Mouse (Mus musculus): ENCODE results near the gene Thsd4. TPM values are rescaled to one million over a fixed set of nuclear protein-coding genes. Genes with fewer than 3 reads are reported as not detected.
A peak's percentile ranks its signal among the peaks of the same experiment; 100 is the strongest.

Thsd4 gene
- 13.6 and 17.9 TPM in 2 replicates for polyA plus RNA-seq (2015; fragmentation: Nextera tagmentation; extraction: Ambion mirVana)

GRCm38 (mm10) chr9:60521806-60522264 is at the start of gene Thsd4:
Thsd4 (minus strand) TSS chr9:60522046.
- peaks cover 44% of the 10 kb centered on the region for H3K4me1 ChIP-seq
- WGBS = 1% methylated on average over 30 of the region's 51 CpGs
- no peaks in the 10 kb centered on the region for H3K9me3 ChIP-seq
- no peak for ATAC-seq (ENCODE audit: insufficient number of reproducible peaks, insufficient read depth, low FRiP score, low TSS enrichment, low read depth)
- peak within 1 kb of the TSS; percentile 90 for H3K4me2 ChIP-seq
- H3K9ac ChIP-seq = peak within 1 kb of the TSS; percentile 78
- H3K4me3 ChIP-seq = peak within 1 kb of the TSS; percentile 64
- no peaks in the 10 kb centered on the region for H3K36me3 ChIP-seq
- no peak within 1 kb of the TSS for H3K27ac ChIP-seq
- H3K27me3 ChIP-seq = peaks cover 43% of the 10 kb centered on the region

GRCm38 (mm10) chr9:60571041-60571440 is 49.2 kb upstream of the Thsd4 start:
- H3K27me3 ChIP-seq = no peaks in the 10 kb centered on the region
- no peak overlapping the region for H3K4me2 ChIP-seq
- H3K4me1 ChIP-seq = peaks cover 4% of the 10 kb centered on the region
- H3K27ac ChIP-seq = no peak overlapping the region
- no peak overlapping the region for H3K4me3 ChIP-seq
- no peaks in the 10 kb centered on the region for H3K9me3 ChIP-seq
- H3K36me3 ChIP-seq = no peaks in the 10 kb centered on the region
- WGBS = 44% methylated on average over 4 of the region's 4 CpGs
- ATAC-seq (ENCODE audit: insufficient number of reproducible peaks, insufficient read depth, low FRiP score, low TSS enrichment, low read depth) = no peak
- no peak overlapping the region for H3K9ac ChIP-seq

- no peaks in the 10 kb centered on the region for H3K36me3 ChIP-seq
- 0 out of 2 replicates have a peak overlapping the region, but pooled peaks have one; percentile 28 for H3K27ac ChIP-seq
- ATAC-seq (ENCODE audit: insufficient number of reproducible peaks, insufficient read depth, low FRiP score, low TSS enrichment, low read depth) = no peak
- peaks cover 4% of the 10 kb centered on the region for H3K4me1 ChIP-seq
- no peaks in the 10 kb centered on the region for H3K9me3 ChIP-seq
- no peaks in the 10 kb centered on the region for H3K27me3 ChIP-seq
- no peak overlapping the region for H3K9ac ChIP-seq
- WGBS = 62% methylated on average over 2 of the region's 2 CpGs
- H3K4me3 ChIP-seq = no peak overlapping the region
- H3K4me2 ChIP-seq = no peak overlapping the region
Observed at GRCm38 (mm10) chr9:60569366-60569765, 47.5 kb upstream of the Thsd4 start.

GRCm38 (mm10) chr9:60563809-60564208 is 42.0 kb upstream of the Thsd4 start:
- H3K4me2 ChIP-seq = no peak overlapping the region
- H3K27me3 ChIP-seq = no peaks in the 10 kb centered on the region
- H3K4me3 ChIP-seq = no peak overlapping the region
- H3K27ac ChIP-seq = no peak overlapping the region
- no peaks in the 10 kb centered on the region for H3K9me3 ChIP-seq
- WGBS = 87% methylated on average over 7 of the region's 7 CpGs
- no peaks in the 10 kb centered on the region for H3K36me3 ChIP-seq
- H3K9ac ChIP-seq = no peak overlapping the region
- no peak for ATAC-seq (ENCODE audit: insufficient number of reproducible peaks, insufficient read depth, low FRiP score, low TSS enrichment, low read depth)
- peaks cover 24% of the 10 kb centered on the region for H3K4me1 ChIP-seq

- 0 out of 2 replicates have a peak overlapping the region, but pooled peaks have one; percentile 0 for H3K27ac ChIP-seq
- WGBS = 51% methylated on average over 20 of the region's 20 CpGs
Observed at GRCm38 (mm10) chr9:60562443-60563371, 40.9 kb upstream of the Thsd4 start.

GRCm38 (mm10) chr9:60561641-60562289 is 39.9 kb upstream of the Thsd4 start:
- Histone ChIP-seq H3K4me2 (no peak overlapping the region), H3K9me3 (no peaks in the 10 kb centered on the region), H3K36me3 (no peaks in the 10 kb centered on the region), H3K27me3 (no peaks in the 10 kb centered on the region), H3K9ac (no peak overlapping the region), H3K27ac (no peak overlapping the region), H3K4me3 (no peak overlapping the region), H3K4me1 (peaks cover 24% of the 10 kb centered on the region)
- no peak for ATAC-seq (ENCODE audit: insufficient number of reproducible peaks, insufficient read depth, low FRiP score, low TSS enrichment, low read depth)
- 48% methylated on average over 8 of the region's 9 CpGs for WGBS

More at GRCm38 (mm10) chr9:60562443-60563371, 40.9 kb upstream of the Thsd4 start:
- no peak for ATAC-seq (ENCODE audit: insufficient number of reproducible peaks, insufficient read depth, low FRiP score, low TSS enrichment, low read depth)
- Histone ChIP-seq H3K4me2 (peak overlapping the region; percentile 30; the same call in 1 of the 2 replicates), H3K27me3 (no peaks in the 10 kb centered on the region), H3K4me3 (no peak overlapping the region), H3K9ac (no peak overlapping the region), H3K4me1 (peaks cover 24% of the 10 kb centered on the region), H3K9me3 (no peaks in the 10 kb centered on the region), H3K36me3 (no peaks in the 10 kb centered on the region)

- Histone ChIP-seq H3K9ac (no peak overlapping the region), H3K9me3 (no peaks in the 10 kb centered on the region), H3K4me2 (no peak overlapping the region), H3K4me1 (peaks cover 23% of the 10 kb centered on the region), H3K4me3 (no peak overlapping the region), H3K27me3 (no peaks in the 10 kb centered on the region), H3K27ac (no peak overlapping the region), H3K36me3 (no peaks in the 10 kb centered on the region)
- 41% methylated on average over 3 of the region's 3 CpGs for WGBS
- no peak for ATAC-seq (ENCODE audit: insufficient number of reproducible peaks, insufficient read depth, low FRiP score, low TSS enrichment, low read depth)
Observed at GRCm38 (mm10) chr9:60558507-60558906, 36.7 kb upstream of the Thsd4 start.

- H3K9ac ChIP-seq = no peak overlapping the region
- no peak overlapping the region for H3K4me3 ChIP-seq
- ATAC-seq (ENCODE audit: insufficient number of reproducible peaks, insufficient read depth, low FRiP score, low TSS enrichment, low read depth) = no peak
- no peaks in the 10 kb centered on the region for H3K36me3 ChIP-seq
- H3K4me2 ChIP-seq = no peak overlapping the region
- no peaks in the 10 kb centered on the region for H3K9me3 ChIP-seq
- no peaks in the 10 kb centered on the region for H3K4me1 ChIP-seq
- WGBS = 95% methylated on average over 4 of the region's 4 CpGs
- no peak overlapping the region for H3K27ac ChIP-seq
- no peaks in the 10 kb centered on the region for H3K27me3 ChIP-seq
Observed at GRCm38 (mm10) chr9:60551238-60551637, 29.4 kb upstream of the Thsd4 start.

GRCm38 (mm10) chr9:60548182-60548581 is 26.3 kb upstream of the Thsd4 start:
- H3K36me3 ChIP-seq = no peaks in the 10 kb centered on the region
- H3K4me2 ChIP-seq = no peak overlapping the region
- H3K4me3 ChIP-seq = no peak overlapping the region
- ATAC-seq (ENCODE audit: insufficient number of reproducible peaks, insufficient read depth, low FRiP score, low TSS enrichment, low read depth) = no peak
- H3K27me3 ChIP-seq = no peaks in the 10 kb centered on the region
- no peak overlapping the region for H3K9ac ChIP-seq
- no peaks in the 10 kb centered on the region for H3K9me3 ChIP-seq
- WGBS = 23% methylated on average over 4 of the region's 4 CpGs
- no peak overlapping the region for H3K27ac ChIP-seq
- H3K4me1 ChIP-seq = 0 out of 2 replicates have a peak, but pooled peaks cover 6% of the 10 kb centered on the region

GRCm38 (mm10) chr9:60546169-60546568 is 24.3 kb upstream of the Thsd4 start:
- Histone ChIP-seq H3K36me3 (no peaks in the 10 kb centered on the region), H3K4me3 (no peak overlapping the region), H3K27me3 (no peaks in the 10 kb centered on the region), H3K4me1 (0 out of 2 replicates have a peak, but pooled peaks cover 6% of the 10 kb centered on the region), H3K4me2 (no peak overlapping the region), H3K9ac (no peak overlapping the region), H3K27ac (no peak overlapping the region), H3K9me3 (no peaks in the 10 kb centered on the region)
- WGBS = 79% methylated on average over 2 of the region's 2 CpGs
- ATAC-seq (ENCODE audit: insufficient number of reproducible peaks, insufficient read depth, low FRiP score, low TSS enrichment, low read depth) = no peak

GRCm38 (mm10) chr9:60545361-60546096 is 23.7 kb upstream of the Thsd4 start:
- Histone ChIP-seq H3K4me2 (no peak overlapping the region), H3K36me3 (no peaks in the 10 kb centered on the region), H3K4me1 (0 out of 2 replicates have a peak, but pooled peaks cover 6% of the 10 kb centered on the region), H3K9ac (no peak overlapping the region), H3K27me3 (no peaks in the 10 kb centered on the region), H3K9me3 (no peaks in the 10 kb centered on the region), H3K27ac (no peak overlapping the region), H3K4me3 (no peak overlapping the region)
- ATAC-seq (ENCODE audit: insufficient number of reproducible peaks, insufficient read depth, low FRiP score, low TSS enrichment, low read depth) = no peak
- 80% methylated on average over 13 of the region's 13 CpGs for WGBS
